Mouse (Mus musculus): ENCODE results near the gene Tmem163.
A peak's percentile ranks its signal among the peaks of the same experiment; 100 is the strongest.

The Tmem163 gene

GRCm38 (mm10) chr1:127496737-127497543 lies 182.4 kb downstream of the Tmem163 start:
- DNase-seq = peak; percentile 76

GRCm38 (mm10) chr1:127487161-127487560 lies 192.2 kb downstream of the Tmem163 start:
- peak; percentile 38 for DNase-seq

DNA sequence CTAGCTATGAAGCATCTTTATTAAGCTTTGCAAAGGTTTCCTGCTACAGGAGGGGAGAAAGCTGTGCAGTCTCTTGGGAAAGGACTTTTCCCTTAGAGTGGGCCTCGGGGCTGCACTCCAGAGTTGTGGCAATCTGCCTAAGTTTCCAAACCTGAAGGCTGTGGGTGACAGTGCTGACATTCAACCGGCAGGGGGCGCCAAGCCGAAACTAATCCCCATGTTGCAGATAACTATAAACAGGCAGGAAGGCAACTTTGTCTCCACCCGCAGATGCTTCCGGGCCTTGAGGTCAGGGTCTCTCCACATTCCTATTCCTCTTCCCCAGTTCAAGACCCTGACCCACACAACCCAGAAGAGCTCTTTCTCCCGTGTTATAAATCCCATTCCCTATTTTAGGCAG lies 194.5 kb downstream of the Tmem163 start:
- DNase-seq = peak; percentile 57

GRCm38 (mm10) chr1:127484188-127484587 lies 195.2 kb downstream of the Tmem163 start:
- DNase-seq = peak; percentile 21

DNA sequence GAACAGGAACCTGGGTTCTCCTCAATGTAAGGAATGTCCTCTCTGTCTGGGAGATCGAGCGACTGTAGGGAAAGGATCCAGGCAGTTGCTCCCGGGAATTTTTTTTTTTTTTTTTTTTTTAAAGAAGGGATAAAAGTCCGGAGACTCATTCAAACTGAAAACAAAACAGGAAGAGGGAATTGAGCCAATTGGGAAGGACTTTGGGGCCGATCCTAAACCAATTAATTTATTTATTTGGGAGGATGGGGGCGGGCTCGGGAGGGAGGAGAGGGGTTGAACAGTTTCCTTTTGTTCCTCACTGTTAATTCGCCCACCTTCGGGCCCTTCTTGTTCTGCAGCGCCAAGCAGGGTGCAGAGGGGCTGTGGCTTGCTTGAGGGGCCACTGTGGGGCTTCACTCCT lies 196.4 kb downstream of the Tmem163 start:
- DNase-seq = peak; percentile 16

DNA sequence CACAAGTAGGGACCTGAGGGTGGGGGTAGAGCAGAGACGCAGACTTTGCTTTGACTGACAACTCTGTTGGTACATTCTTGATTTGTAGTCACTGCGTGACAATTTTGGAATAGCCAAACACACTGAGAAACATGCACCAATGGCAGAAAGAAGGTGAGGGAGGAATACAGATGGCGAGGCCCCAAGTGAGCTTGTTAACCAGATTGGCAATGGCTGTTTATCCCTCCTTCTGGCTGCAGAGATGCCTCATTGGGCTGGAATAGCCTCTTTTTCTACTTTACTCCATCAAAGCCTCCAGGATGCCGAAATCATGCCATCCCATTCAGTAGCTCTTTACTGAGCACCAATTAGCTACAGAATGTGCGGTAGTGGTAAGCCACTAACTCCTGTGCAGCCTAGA lies 203.6 kb downstream of the Tmem163 start:
- no peak for DNase-seq

DNA sequence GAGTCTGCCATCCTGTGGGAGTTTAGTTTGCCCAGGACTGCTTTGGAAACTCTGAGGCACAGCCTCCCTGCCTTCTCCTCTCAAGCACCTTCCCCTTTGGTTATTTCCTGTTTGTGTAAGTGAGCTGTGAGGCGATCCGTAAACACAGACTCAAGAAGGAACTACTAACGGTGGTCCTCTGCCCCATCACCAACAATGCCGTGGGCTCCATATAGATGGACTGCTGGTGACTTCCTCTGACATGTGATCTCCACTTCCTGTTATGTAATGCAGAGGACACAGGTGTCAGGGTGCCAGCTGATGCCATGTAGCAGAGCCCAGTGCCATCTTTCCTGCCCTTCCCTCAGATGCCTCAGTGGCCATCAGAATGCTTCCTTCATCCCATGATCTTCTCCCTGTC lies 209.2 kb downstream of the Tmem163 start:
- DNase-seq = no peak

GRCm38 (mm10) chr1:127467238-127467637 lies 212.1 kb downstream of the Tmem163 start:
- no peak for DNase-seq

- no peak for DNase-seq
Measured at GRCm38 (mm10) chr1:127465292-127465691, 214.1 kb downstream of the Tmem163 start.

DNA sequence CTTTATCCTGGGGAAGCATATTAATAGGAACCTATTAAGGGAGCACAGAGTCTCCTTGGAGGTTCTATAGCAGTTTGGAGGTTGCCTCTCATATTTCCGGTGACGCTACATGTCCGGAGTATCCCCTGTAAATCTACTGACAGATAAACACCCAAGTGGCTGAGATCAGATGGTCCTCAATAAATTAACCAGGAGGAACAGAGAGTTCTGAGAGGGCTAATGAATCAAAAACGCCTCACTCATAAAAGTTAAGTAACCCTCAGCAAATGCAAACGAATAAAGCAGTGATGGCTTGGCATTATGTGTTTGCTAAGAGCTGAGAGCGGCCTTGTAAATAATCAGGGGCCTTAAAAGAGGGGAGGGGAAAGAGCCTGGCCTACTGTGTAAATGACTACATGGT lies 215.3 kb downstream of the Tmem163 start:
- DNase-seq = peak; percentile 40

- DNase-seq = no peak
Measured at GRCm38 (mm10) chr1:127461017-127461416, 218.3 kb downstream of the Tmem163 start.

- DNase-seq = no peak
Measured at GRCm38 (mm10) chr1:127459576-127459975, 219.8 kb downstream of the Tmem163 start.

DNA sequence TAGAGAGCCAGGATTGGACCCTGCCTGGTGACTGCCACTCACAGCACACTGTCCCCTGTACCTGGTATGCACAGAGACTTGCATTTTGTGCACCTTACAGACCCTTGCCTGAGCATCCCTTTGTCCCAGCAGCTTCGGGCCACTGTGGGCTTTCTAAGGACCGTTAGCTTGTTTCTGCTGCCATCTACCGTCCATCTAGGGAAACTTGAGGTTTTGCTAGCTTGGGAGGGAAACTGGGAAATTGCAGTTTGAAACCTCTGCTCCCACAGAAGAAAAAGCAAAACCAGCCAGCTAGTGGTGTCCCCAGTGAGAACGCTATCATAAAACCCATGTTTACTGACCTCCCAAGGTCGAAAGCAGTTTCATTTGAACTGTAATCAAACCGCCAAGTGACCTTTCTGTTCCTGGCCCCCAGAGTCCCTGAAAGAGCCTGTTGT lies 220.3 kb downstream of the Tmem163 start:
- DNase-seq = peak; percentile 73

DNA sequence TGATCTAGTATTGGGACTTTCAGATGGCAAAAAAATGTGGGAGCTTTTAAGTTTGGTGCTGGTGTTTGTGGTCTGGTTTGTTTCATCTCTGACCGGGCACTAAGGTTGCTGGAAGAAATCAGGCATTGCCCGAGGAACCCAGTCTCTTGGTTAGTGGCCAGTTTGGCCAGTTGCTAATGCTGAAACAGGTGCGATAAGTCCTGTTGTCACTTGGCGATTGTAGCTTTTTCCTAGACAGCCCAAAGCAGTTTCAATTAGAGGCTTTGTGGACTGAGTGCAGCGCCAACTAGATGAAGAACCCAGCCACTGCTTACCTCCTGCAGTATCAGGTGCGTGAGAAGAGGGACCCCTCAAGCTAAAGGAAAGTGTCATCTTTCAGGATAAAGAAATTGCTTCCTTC lies 226.0 kb downstream of the Tmem163 start:
- no peak for DNase-seq

GRCm38 (mm10) chr1:127444836-127445485 lies 234.4 kb downstream of the Tmem163 start:
- DNase-seq = peak; percentile 67

GRCm38 (mm10) chr1:127442880-127443877 lies 236.2 kb downstream of the Tmem163 start:
- DNase-seq = no peak

- peak; percentile 19 for DNase-seq
Measured at GRCm38 (mm10) chr1:127441736-127442135, 237.6 kb downstream of the Tmem163 start.

DNA sequence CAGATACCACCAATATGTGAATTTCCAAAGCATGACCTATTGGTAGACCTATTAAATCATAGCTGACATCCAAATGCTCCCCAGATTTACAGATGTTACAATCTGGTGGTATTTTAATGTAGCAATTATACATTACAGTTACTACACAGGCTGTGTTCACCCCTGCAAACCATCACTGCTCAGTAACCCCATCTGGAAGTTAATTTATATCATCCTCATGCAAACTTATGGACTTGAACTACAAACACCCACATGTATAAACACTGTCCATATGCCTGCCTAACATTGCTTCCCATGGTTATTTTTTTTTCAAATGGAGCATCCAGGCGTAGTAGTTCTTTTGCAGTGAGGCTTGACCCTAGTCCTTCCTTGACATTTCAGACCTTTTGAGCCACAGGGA lies 238.3 kb downstream of the Tmem163 start:
- no peak for DNase-seq

GRCm38 (mm10) chr1:127439452-127439891 lies 239.9 kb downstream of the Tmem163 start:
- DNase-seq = no peak

DNA sequence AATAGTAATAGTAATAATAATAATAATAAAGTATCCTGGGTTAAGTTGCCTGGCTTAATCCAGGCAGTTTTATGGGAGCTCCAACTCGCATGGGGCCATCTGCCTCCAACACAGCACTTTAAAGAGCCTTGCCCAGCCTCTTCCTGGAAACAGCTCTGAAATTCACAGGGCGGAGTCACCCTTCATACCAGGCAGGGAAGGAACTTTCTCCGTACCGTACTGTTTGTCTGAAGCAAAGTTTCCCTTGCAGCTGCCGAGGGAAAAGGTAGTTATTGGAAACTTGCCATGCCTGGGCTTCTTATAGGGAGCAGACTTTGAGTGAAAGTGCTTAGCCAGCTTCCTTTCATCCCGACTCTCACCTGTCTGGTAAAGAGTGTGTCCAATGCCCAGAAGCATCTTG lies 242.3 kb downstream of the Tmem163 start:
- no peak for DNase-seq

All from kidney, adult 9 months (tissue).